Mouse (Mus musculus): ENCODE results near the gene Ppm1n. TPM values are rescaled to one million over a fixed set of nuclear protein-coding genes. Genes with fewer than 3 reads are reported as not detected.
A peak's percentile ranks its signal among the peaks of the same experiment; 100 is the strongest.

Ppm1n gene
- polyA plus RNA-seq, 1 experiment: 11.8 TPM

- 0 out of 2 replicates have a peak, but pooled peaks have one; percentile 30 for TF ChIP-seq POLR2A (IDR thresholded peaks at IDR 0.05; ENCODE audit: low read depth, low read length)
- no peak for TF ChIP-seq CTCF (IDR thresholded peaks at IDR 0.05; ENCODE audit: extremely low read depth, insufficient read length, insufficient replicate concordance, low read depth, low read length)
- Histone ChIP-seq H3K4me1 (ENCODE audit: control insufficient read depth, insufficient read depth, insufficient read length, low read length) (peaks cover 34% of the 10 kb centered on the region), H3K27me3 (ENCODE audit: control insufficient read depth, insufficient read depth, low read length) (no peaks in the 10 kb centered on the region)
Observed at GRCm38 (mm10) chr7:19269721-19270441, 10.0 kb downstream of the Ppm1n start.

DNA sequence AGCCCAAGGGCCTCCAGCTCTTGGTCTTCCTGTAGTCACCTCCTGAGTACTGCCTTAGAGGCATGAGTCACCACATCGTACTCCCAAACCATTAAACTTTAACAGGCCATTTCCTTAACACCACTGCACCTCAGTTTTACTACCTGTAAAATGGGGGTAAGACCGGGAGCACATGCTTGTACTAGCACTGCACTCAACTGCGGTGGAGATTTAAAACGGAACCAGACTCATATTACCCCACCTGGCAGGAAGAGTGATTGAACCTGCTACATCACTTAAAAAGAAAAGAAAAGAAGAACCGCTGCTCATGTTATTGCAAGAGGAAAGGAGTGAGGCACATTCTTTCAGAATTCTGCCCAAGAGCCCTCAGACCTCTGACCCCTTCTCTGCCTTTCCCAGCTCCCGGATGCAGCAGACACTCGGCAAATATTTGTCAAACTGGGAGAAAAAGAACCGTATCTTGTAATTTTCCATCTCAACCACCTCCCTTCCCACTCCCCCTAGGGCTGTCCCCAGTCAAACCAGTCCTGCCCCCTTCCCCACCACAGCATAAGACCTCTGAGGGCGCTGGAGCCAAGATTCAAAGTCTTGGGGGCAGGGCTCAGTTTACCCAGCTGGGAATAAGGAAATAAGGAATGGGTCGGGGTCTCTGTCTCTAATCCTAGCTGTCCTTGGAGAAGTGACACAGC is 10.7 kb downstream of the Ppm1n start:
- Histone ChIP-seq H3K4me1 (ENCODE audit: control insufficient read depth, insufficient read depth, insufficient read length, low read length) (peaks cover 41% of the 10 kb centered on the region), H3K27me3 (ENCODE audit: control insufficient read depth, insufficient read depth, low read length) (no peaks in the 10 kb centered on the region), H3K36me3 (ENCODE audit: control insufficient read depth, insufficient read depth, low read length) (peaks cover 19% of the 10 kb centered on the region), H3K27ac (ENCODE audit: insufficient read depth, low read depth, low read length) (peak overlapping the region; percentile 92), H3K4me3 (ENCODE audit: low read depth, low read length) (peak overlapping the region; percentile 95)
- TF ChIP-seq POLR2A (IDR thresholded peaks at IDR 0.05; ENCODE audit: low read depth, low read length): no peak
- TF ChIP-seq CTCF (IDR thresholded peaks at IDR 0.05; ENCODE audit: extremely low read depth, insufficient read length, insufficient replicate concordance, low read depth, low read length): no peak
- 10% methylated on average over 10 of the region's 10 CpGs for WGBS

More at GRCm38 (mm10) chr7:19269721-19270441, 10.0 kb downstream of the Ppm1n start:
- Histone ChIP-seq H3K36me3 (ENCODE audit: control insufficient read depth, insufficient read depth, low read length) (peaks cover 12% of the 10 kb centered on the region), H3K27ac (ENCODE audit: insufficient read depth, low read depth, low read length) (peak overlapping the region; percentile 96), H3K4me3 (ENCODE audit: low read depth, low read length) (peak overlapping the region; percentile 95)
- 1% methylated on average over 19 of the region's 19 CpGs for WGBS

DNA sequence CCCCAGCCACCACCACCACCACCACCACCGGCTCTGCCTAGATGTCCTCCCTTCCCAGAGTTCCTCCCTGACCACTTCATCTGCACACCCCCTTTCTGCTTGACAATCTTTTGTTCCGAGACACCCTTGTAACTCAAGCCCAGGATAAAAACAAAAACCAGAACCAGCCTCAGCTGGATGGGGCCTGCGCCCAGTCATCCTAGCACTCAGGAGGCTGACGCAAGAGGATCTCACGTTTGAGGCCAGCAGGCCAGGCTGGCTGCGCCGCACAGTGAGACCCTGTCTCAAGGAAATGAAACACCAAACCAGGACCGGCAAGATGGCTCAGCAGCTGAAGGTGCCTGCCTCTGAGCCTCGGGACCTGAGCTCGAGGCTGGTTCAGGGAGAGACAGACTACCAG is 12.8 kb downstream of the Ppm1n start:
- Histone ChIP-seq H3K27ac (ENCODE audit: insufficient read depth, low read depth, low read length) (peak overlapping the region; percentile 92), H3K4me3 (ENCODE audit: low read depth, low read length) (peak overlapping the region; percentile 33), H3K27me3 (ENCODE audit: control insufficient read depth, insufficient read depth, low read length) (no peaks in the 10 kb centered on the region), H3K4me1 (ENCODE audit: control insufficient read depth, insufficient read depth, insufficient read length, low read length) (peaks cover 38% of the 10 kb centered on the region), H3K36me3 (ENCODE audit: control insufficient read depth, insufficient read depth, low read length) (peaks cover 36% of the 10 kb centered on the region)
- TF ChIP-seq CTCF (IDR thresholded peaks at IDR 0.05; ENCODE audit: extremely low read depth, insufficient read length, insufficient replicate concordance, low read depth, low read length) (no peak), POLR2A (IDR thresholded peaks at IDR 0.05; ENCODE audit: low read depth, low read length) (no peak)
- WGBS: 16% methylated on average over 10 of the region's 10 CpGs

- H3K4me1 ChIP-seq (ENCODE audit: control insufficient read depth, insufficient read depth, insufficient read length, low read length): peaks cover 38% of the 10 kb centered on the region
- peak overlapping the region; percentile 89 for H3K27ac ChIP-seq (ENCODE audit: insufficient read depth, low read depth, low read length)
- H3K36me3 ChIP-seq (ENCODE audit: control insufficient read depth, insufficient read depth, low read length): peaks cover 45% of the 10 kb centered on the region
- TF ChIP-seq POLR2A (IDR thresholded peaks at IDR 0.05; ENCODE audit: low read depth, low read length) (no peak), CTCF (IDR thresholded peaks at IDR 0.05; ENCODE audit: extremely low read depth, insufficient read length, insufficient replicate concordance, low read depth, low read length) (no peak)
- 14% methylated on average over 10 of the region's 10 CpGs for WGBS
- peak overlapping the region; percentile 55 for H3K4me3 ChIP-seq (ENCODE audit: low read depth, low read length)
- no peaks in the 10 kb centered on the region for H3K27me3 ChIP-seq (ENCODE audit: control insufficient read depth, insufficient read depth, low read length)
Observed at GRCm38 (mm10) chr7:19265928-19266822, 13.7 kb downstream of the Ppm1n start.

DNA sequence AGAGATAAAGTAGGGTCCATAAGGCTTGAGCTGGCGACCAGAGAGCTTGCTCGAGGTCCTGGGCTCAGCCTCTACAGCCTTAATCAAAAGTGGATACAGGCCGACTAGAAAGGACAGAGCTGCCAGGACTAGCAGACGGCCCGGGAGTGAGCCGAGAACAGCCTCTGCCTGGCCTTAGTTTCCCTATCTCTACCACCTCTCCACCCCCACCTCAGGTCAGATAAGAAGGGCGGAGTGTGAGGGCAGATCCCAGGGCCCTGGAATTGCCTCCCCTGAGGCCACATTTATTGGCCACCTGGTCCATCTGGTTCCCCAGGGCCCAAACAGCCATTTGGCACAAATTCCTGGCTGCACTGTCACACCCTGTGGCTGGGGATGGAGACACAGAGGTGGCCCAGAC is 14.7 kb downstream of the Ppm1n start:
- H3K36me3 ChIP-seq (ENCODE audit: control insufficient read depth, insufficient read depth, low read length): peaks cover 56% of the 10 kb centered on the region
- no peaks in the 10 kb centered on the region for H3K27me3 ChIP-seq (ENCODE audit: control insufficient read depth, insufficient read depth, low read length)
- peak overlapping the region; percentile 48 for H3K4me3 ChIP-seq (ENCODE audit: low read depth, low read length)
- 14% methylated on average over 7 of the region's 7 CpGs for WGBS
- TF ChIP-seq CTCF (IDR thresholded peaks at IDR 0.05; ENCODE audit: extremely low read depth, insufficient read length, insufficient replicate concordance, low read depth, low read length): no peak
- TF ChIP-seq POLR2A (IDR thresholded peaks at IDR 0.05; ENCODE audit: low read depth, low read length): peak; percentile 36; the same call in 1 of the 2 replicates
- H3K4me1 ChIP-seq (ENCODE audit: control insufficient read depth, insufficient read depth, insufficient read length, low read length): peaks cover 40% of the 10 kb centered on the region
- peak overlapping the region; percentile 89 for H3K27ac ChIP-seq (ENCODE audit: insufficient read depth, low read depth, low read length)

GRCm38 (mm10) chr7:19258336-19258735 is 21.5 kb downstream of the Ppm1n start:
- Histone ChIP-seq H3K4me3 (ENCODE audit: low read depth, low read length) (no peak overlapping the region), H3K27me3 (ENCODE audit: control insufficient read depth, insufficient read depth, low read length) (no peaks in the 10 kb centered on the region), H3K27ac (ENCODE audit: insufficient read depth, low read depth, low read length) (peak overlapping the region; percentile 38), H3K4me1 (ENCODE audit: control insufficient read depth, insufficient read depth, insufficient read length, low read length) (peaks cover 13% of the 10 kb centered on the region), H3K36me3 (ENCODE audit: control insufficient read depth, insufficient read depth, low read length) (peaks cover 82% of the 10 kb centered on the region)
- TF ChIP-seq CTCF (IDR thresholded peaks at IDR 0.05; ENCODE audit: extremely low read depth, insufficient read length, insufficient replicate concordance, low read depth, low read length) (no peak), POLR2A (IDR thresholded peaks at IDR 0.05; ENCODE audit: low read depth, low read length) (no peak)
- 37% methylated on average over 3 of the region's 3 CpGs for WGBS
